Mouse (Mus musculus) erythroblast, embryonic 14.5 days (primary cell): ENCODE results near the gene Ugt8a. TPM values are rescaled to one million over a fixed set of nuclear protein-coding genes. Genes with fewer than 3 reads are reported as not detected.

ENCODE experiments used
- H3K27me3 ChIP-seq: 2 replicates; pipeline ENCODE4 v1.6.1; 2012; ENCODE audit warnings: inconsistent platforms; ENCODE audit not compliant: control insufficient read depth
- H3K36me3 ChIP-seq: 2 replicates; pipeline ENCODE4 v1.6.1; 2012; ENCODE audit warnings: mild to moderate bottlenecking, inconsistent platforms; ENCODE audit not compliant: control insufficient read depth
- H3K4me1 ChIP-seq: 2 replicates; pipeline ENCODE4 v1.6.1; 2012; ENCODE audit warnings: inconsistent platforms; ENCODE audit not compliant: control insufficient read depth
- H3K4me3 ChIP-seq: replicated peaks from 2 replicates; pipeline ENCODE3; 2012; ENCODE audit warnings: moderate library complexity, mild to moderate bottlenecking, inconsistent platforms
- H3K9me3 ChIP-seq: 2 replicates; pipeline ENCODE4 v1.6.1; 2012; ENCODE audit warnings: low read length, inconsistent platforms, mixed read lengths; ENCODE audit not compliant: control insufficient read depth
- GATA1 ChIP-seq: IDR thresholded peaks from 2 replicates; pipeline ENCODE4 v1.6.1; 2012; ENCODE audit warnings: low read length, inconsistent platforms, mixed read lengths
- TAL1 ChIP-seq: IDR thresholded peaks from 3 replicates; pipeline ENCODE4 v1.6.1; 2012; ENCODE audit warnings: low read length, inconsistent platforms, mixed read lengths
- polyA plus RNA-seq: library from polyadenylated mRNA; stranded (reverse); fragments of >175 nt; gene quantifications from 2 replicates; pipeline ENCODE4 v1.2.3, GENCODE M21; 2012

The Ugt8a gene
- polyA plus RNA-seq, 1 experiment: not detected

DNA sequence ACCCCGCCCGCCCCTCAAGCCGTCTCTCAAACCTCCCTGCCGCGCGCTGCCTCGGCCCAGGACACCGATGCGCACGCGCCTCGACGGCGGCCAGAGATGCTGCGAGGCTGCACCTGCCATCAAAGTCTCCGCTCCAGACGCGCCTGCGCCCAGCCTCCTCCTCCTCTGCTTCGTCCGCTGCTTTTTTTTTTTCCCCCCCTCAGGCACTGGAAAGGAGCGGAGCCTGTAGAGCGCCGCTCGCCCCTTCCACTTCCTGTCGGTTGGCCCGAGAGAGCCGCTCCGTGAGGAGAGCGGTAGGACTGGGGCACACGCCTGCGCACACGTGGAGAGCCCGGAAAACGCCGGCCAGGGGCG is 314 bp upstream of the Ugt8a start:
- Histone ChIP-seq H3K4me1 (no peaks in the 10 kb centered on the region), H3K36me3 (no peaks in the 10 kb centered on the region), H3K4me3 (no peak overlapping the region), H3K9me3 (no peaks in the 10 kb centered on the region), H3K27me3 (peaks cover 31% of the 10 kb centered on the region)
- TF ChIP-seq GATA1 (no peak), TAL1 (no peak)

DNA sequence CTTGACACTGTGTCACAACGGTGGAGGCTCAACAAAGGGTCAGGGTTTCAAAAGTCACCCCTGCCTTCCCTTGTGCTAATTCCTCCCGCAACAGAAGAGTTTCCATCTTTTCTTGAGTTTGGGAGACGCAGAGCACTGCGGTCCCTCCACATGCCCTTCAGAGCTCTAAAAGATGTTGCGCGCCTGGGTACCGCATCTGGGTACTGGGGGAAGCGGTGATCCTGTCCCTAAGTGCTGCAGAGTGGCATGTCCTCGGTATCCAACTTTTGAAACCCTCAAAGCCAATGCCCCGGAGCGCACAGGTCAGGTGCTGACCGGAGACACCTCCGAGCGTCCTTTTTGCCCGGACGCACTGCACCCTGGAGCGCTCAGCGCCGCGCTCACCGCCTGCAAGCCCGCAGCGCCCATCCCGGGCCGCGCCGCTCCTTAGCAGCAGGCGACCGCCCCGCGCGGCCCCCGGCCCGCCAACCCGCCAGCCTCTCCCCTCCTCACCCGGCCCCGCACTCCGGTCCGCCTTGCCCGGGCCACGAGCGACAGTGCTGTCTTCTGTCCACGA is 805 bp downstream of the Ugt8a start:
- peak overlapping the region; percentile 28 for H3K4me3 ChIP-seq
- no peaks in the 10 kb centered on the region for H3K36me3 ChIP-seq
- H3K27me3 ChIP-seq: peaks cover 31% of the 10 kb centered on the region
- TF ChIP-seq GATA1 (no peak), TAL1 (no peak)
- no peaks in the 10 kb centered on the region for H3K4me1 ChIP-seq
- no peaks in the 10 kb centered on the region for H3K9me3 ChIP-seq

DNA sequence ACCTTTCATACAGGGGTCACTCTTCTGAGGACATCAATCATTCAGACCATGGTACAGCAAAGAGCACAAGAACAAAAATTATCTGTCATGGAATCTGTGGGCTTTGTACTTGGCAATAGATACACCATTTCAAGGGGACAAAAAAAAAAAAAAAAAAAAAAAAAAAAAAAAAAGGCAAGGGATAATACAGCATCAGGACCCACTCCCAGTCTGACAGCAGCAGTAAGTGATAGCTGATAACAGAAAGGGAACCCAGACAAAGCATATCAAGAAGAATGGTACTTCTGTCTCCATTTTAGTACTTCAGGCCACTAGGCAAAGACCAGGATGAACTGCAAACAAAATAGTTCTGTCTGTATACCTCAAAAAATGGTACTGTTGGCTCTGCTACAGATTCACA is 2.6 kb downstream of the Ugt8a start:
- no peaks in the 10 kb centered on the region for H3K4me1 ChIP-seq
- TF ChIP-seq GATA1 (no peak), TAL1 (no peak)
- peaks cover 29% of the 10 kb centered on the region for H3K27me3 ChIP-seq
- H3K36me3 ChIP-seq: no peaks in the 10 kb centered on the region
- no peak overlapping the region for H3K4me3 ChIP-seq
- no peaks in the 10 kb centered on the region for H3K9me3 ChIP-seq

DNA sequence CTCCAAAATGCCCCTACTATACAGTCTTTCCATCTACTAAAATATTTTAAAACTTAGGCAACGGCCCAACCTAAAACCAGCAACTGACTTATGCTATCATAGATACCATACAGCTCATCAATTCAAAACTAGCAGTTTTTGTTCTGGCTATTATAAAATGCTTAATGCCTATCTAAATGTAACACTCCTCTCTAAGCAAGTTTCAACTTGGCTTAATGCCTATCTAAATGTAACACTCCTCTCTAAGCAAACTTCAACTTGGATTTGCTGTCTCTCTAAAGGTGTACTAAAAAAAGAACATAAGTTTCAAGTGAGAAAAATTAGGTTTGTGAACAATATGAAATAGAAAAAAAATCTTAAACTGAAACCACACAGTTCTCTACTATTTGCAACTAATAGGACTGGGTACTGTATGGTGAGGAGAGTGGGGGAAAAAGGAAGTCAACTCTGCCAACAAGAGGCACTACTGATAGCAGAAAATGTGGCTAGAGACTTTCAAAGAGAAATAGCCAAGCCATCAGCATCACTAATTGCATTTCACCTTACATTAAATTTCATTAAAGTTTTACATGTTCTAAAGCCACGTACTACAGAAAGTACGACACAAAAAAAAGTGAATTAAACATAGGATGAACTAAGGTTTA is 5.7 kb downstream of the Ugt8a start:
- H3K4me1 ChIP-seq: no peaks in the 10 kb centered on the region
- H3K4me3 ChIP-seq: no peak overlapping the region
- H3K27me3 ChIP-seq: peaks cover 11% of the 10 kb centered on the region
- H3K9me3 ChIP-seq: no peaks in the 10 kb centered on the region
- H3K36me3 ChIP-seq: no peaks in the 10 kb centered on the region
- no peak for TF ChIP-seq TAL1
- no peak for TF ChIP-seq GATA1

DNA sequence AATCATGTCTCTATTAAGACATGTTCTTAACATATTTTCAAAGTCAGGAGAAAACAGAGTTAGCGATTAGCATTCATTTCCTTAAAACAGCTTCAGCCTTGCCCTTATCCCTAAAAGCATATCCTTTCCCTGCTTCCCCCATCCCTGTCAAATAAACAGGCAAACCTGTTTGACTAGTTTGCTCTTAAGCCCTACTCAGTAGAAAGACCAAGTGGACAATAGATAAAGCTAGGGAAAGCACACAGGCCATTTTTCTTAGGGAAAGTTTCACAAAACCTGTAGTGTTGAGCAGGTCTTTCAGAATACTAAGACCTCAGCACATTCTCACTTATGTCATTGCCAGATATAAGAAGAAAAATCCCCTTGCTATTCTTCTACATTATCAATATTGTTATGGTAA is 7.4 kb downstream of the Ugt8a start:
- no peaks in the 10 kb centered on the region for H3K27me3 ChIP-seq
- no peaks in the 10 kb centered on the region for H3K36me3 ChIP-seq
- H3K4me1 ChIP-seq: no peaks in the 10 kb centered on the region
- H3K9me3 ChIP-seq: no peaks in the 10 kb centered on the region
- no peak overlapping the region for H3K4me3 ChIP-seq
- no peak for TF ChIP-seq TAL1
- no peak for TF ChIP-seq GATA1

DNA sequence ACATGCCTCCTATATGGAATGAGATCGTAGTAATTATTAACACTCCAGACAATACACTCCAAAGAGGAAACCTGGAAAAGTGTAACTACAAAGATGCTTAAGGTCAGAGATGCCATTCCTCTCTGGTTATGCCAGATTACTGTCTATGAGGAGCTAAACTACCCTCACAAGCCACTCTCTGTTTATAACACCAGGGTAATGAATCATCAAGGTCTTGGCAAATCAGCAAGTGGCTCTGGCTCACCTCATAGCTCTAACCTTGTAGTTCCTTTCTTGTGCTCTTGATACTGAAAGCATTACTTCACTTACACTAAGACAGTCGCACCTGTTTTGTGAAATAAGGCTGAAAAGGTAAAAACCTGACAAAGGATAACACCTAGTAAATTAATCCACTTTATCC is 17.5 kb downstream of the Ugt8a start:
- H3K4me3 ChIP-seq: no peak overlapping the region
- H3K4me1 ChIP-seq: no peaks in the 10 kb centered on the region
- H3K36me3 ChIP-seq: no peaks in the 10 kb centered on the region
- TF ChIP-seq GATA1 (no peak), TAL1 (no peak)
- no peaks in the 10 kb centered on the region for H3K27me3 ChIP-seq
- H3K9me3 ChIP-seq: no peaks in the 10 kb centered on the region

DNA sequence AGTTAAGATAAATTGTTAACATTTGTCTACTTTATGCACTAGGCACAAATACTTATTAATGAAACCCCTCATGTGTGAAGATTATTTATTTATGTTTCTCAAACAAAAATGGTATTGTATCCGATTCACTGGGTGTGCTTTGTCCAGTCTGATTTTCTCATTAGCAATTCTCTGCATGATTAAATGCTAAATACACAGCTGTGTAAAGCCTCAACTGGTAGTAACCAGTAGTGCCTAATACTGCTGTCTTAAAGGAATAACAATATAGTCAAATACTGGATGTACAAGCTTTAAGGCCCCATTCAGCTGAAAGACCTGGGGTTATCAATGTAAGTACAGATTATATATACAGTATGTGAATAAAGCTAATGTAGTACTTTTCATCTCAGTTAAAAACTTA is 39.4 kb downstream of the Ugt8a start:
- no peaks in the 10 kb centered on the region for H3K9me3 ChIP-seq
- H3K36me3 ChIP-seq: no peaks in the 10 kb centered on the region
- H3K27me3 ChIP-seq: no peaks in the 10 kb centered on the region
- no peak overlapping the region for H3K4me3 ChIP-seq
- no peaks in the 10 kb centered on the region for H3K4me1 ChIP-seq
- no peak for TF ChIP-seq TAL1
- no peak for TF ChIP-seq GATA1

DNA sequence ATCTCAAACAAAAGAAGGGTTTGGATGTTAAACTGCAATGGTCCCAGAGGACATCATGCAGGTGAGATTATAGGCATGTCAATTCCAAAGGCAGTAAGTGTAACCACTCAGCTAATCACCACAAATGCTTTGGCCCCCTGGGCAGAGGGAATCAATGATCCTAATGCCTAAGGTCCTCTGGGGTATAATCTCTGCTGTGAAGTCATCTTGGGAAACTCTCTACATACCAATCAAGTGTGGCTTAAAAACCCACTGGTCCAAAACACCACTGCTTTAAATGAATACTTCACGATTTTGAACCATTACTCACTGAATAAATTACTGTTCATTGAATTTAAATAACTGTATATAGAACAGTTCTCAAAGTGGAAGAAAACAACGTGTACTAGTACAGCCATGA is 51.3 kb downstream of the Ugt8a start:
- Histone ChIP-seq H3K9me3 (no peaks in the 10 kb centered on the region), H3K36me3 (no peaks in the 10 kb centered on the region), H3K4me1 (no peaks in the 10 kb centered on the region), H3K27me3 (no peaks in the 10 kb centered on the region), H3K4me3 (no peak overlapping the region)
- TF ChIP-seq TAL1 (no peak), GATA1 (no peak)

DNA sequence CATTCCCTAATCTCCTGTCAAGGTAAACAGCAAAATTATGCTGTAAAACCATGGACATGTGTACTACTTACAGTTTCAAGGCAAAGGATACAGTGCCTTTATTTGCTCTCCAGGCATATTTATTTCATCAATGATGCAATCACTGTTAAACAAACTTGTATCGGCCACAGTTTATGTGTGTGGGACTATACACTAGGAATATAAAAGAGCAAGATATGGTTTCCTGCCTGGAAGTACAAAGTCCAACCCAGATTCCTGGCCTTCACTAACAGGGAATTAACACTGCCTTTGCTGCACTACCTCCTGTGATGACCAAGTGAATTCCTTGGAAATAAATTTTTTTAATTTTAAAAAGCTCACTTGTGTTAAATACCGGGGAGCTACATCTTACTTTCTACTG is 53.5 kb downstream of the Ugt8a start:
- Histone ChIP-seq H3K4me3 (no peak overlapping the region), H3K4me1 (no peaks in the 10 kb centered on the region), H3K9me3 (no peaks in the 10 kb centered on the region), H3K27me3 (no peaks in the 10 kb centered on the region), H3K36me3 (no peaks in the 10 kb centered on the region)
- TF ChIP-seq TAL1 (no peak), GATA1 (no peak)

DNA sequence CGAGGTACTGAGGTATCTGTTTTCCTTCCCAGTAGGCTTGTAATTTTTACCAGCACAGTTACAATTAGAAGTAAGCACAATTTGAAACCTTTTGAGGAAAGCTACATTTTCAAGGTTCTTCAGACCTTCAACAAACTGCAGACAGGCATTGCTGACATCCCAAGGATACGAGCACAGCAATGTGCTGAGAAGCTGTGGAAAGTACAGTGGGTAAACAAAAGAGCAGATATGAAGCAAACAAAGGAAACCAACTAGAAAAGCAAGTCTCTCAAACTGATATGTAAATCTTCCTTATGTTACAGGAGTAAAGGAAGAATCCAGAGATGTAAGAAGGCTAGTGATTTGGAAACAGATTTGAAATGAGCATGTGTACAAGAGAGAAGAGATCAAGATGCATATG is 54.0 kb downstream of the Ugt8a start:
- no peak overlapping the region for H3K4me3 ChIP-seq
- H3K9me3 ChIP-seq: no peaks in the 10 kb centered on the region
- H3K36me3 ChIP-seq: no peaks in the 10 kb centered on the region
- TF ChIP-seq TAL1: no peak
- no peak for TF ChIP-seq GATA1
- no peaks in the 10 kb centered on the region for H3K4me1 ChIP-seq
- no peaks in the 10 kb centered on the region for H3K27me3 ChIP-seq
